Mouse (Mus musculus) forebrain, embryonic 15.5 days (tissue): ENCODE results near the gene Nol9. TPM values are rescaled to one million over a fixed set of nuclear protein-coding genes. Genes with fewer than 3 reads are reported as not detected.

Experiments
- ATAC-seq: fragments of 200-750 bp; cut with Nextera tagmentation; replicated peaks from 2 replicates; pipeline ENCODE4 v1.8.0; 2017; ENCODE audit warnings: mild to moderate bottlenecking, moderate TSS enrichment, moderate library complexity
- H3K27ac ChIP-seq: fragments of 300-500 bp; sonication (generic); replicated peaks from 2 replicates; pipeline ENCODE4 v1.5.1; 2015; ENCODE audit warnings: mild to moderate bottlenecking, inconsistent platforms
- H3K27me3 ChIP-seq: fragments of 300-500 bp; sonication (generic); 2 replicates; pipeline ENCODE4 v1.6.1; 2015; ENCODE audit warnings: inconsistent platforms
- H3K36me3 ChIP-seq: fragments of 300-500 bp; sonication (generic); 2 replicates; pipeline ENCODE4 v1.6.1; 2015; ENCODE audit warnings: mild to moderate bottlenecking, inconsistent platforms
- H3K4me1 ChIP-seq: fragments of 300-500 bp; sonication (generic); 2 replicates; pipeline ENCODE4 v1.6.1; 2015; ENCODE audit warnings: inconsistent platforms
- H3K4me2 ChIP-seq: fragments of 300-500 bp; sonication (generic); replicated peaks from 2 replicates; pipeline ENCODE4 v1.6.1; 2015; ENCODE audit warnings: mild to moderate bottlenecking, inconsistent platforms
- H3K4me3 ChIP-seq: fragments of 300-500 bp; sonication (generic); 2 replicates; pipeline ENCODE4 v1.5.1; 2015; ENCODE audit warnings: mild to moderate bottlenecking, inconsistent platforms
- H3K9ac ChIP-seq: fragments of 300-500 bp; sonication (generic); replicated peaks from 2 replicates; pipeline ENCODE4 v1.6.1; 2015; ENCODE audit warnings: mild to moderate bottlenecking, inconsistent platforms
- H3K9me3 ChIP-seq: fragments of 300-500 bp; sonication (generic); 2 replicates; pipeline ENCODE4 v1.6.1; 2016; ENCODE audit warnings: inconsistent platforms
- WGBS: fragments of 180-500 bp; shearing (Covaris S2); methylation state at CpG from one replicate; pipeline ENCODE4 v1.1.7; 2015; ENCODE audit warnings: mixed read lengths; 5-methylcytosine and 5-hydroxymethylcytosine counted together
- polyA plus RNA-seq: library from polyadenylated mRNA; unstranded; fragments of >200 nt; fragmentation: Nextera tagmentation; extraction: Ambion mirVana; gene quantifications from 2 replicates; pipeline ENCODE4 v1.2.1, GENCODE M21; 2015

Nol9 gene
- polyA plus RNA-seq, 1 experiment from 2014 or later, result 27.9 TPM

DNA sequence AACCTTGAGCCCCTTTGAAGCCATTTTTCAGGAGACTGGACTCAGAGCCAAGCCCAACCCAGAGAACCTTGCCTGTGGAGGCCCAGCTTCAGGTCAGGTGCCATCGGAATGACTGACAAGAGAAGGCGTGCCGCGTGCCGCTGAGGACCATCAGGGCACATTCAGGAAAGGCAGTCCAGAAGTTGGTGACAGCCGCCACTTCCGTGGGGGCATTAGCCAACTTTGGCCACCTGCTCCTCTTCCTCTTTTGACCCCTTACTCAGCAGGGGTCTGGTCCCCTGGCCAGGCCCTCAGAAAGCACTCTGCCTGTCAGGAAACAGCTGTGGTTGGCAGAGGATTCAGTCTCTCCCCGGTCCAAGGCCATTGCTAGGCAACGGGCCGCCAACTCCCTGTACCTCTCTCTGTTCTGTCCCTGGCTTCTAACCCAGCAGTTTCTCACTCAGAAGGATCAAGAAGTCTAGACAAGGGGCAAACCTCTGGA lies 33.0 kb downstream of the Nol9 start, which contains the start of gene Plekhg5:
Gene Plekhg5 (plus strand): TSS at position 378 of the 481 bp plus-strand sequence.
- Histone ChIP-seq H3K27ac (no peak within 1 kb of the TSS; the same call in 1 of the 2 replicates), H3K27me3 (no peaks in the 10 kb centered on the region), H3K4me1 (peaks cover 7% of the 10 kb centered on the region; the same call in 1 of the 2 replicates), H3K36me3 (no peaks in the 10 kb centered on the region), H3K9ac (no peak within 1 kb of the TSS), H3K4me2 (no peak within 1 kb of the TSS), H3K4me3 (no peak within 1 kb of the TSS), H3K9me3 (no peaks in the 10 kb centered on the region)
- no peak for ATAC-seq
- WGBS, result 65% methylated on average over 10 of the region's 10 CpGs

DNA sequence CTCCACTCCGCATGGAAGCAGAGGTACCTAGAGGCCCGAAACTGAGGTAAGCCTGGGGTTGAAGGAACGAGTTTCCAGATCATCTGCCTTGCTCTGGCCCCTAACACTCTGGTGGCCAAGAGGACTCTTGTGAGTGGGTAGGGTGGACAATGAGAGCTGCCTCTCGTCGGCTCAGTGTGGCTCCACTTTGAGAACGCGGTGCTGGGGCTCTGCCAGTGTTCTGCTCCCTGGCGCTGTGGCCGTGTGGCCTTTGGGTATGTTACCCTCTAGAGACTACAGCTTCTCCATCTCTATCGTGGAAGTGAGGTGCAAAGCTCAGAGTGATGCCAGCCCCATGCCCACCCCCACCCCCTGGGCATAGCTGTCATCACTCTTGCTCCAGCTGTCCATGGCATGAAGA lies 33.5 kb downstream of the Nol9 start:
- WGBS, result 65% methylated on average over 10 of the region's 10 CpGs
- ATAC-seq, result no peak
- H3K4me2 ChIP-seq, result no peak overlapping the region
- no peak overlapping the region; the same call in 1 of the 2 replicates for H3K27ac ChIP-seq
- no peaks in the 10 kb centered on the region for H3K9me3 ChIP-seq
- no peak overlapping the region for H3K4me3 ChIP-seq
- no peaks in the 10 kb centered on the region for H3K36me3 ChIP-seq
- H3K4me1 ChIP-seq, result peaks cover 7% of the 10 kb centered on the region; the same call in 1 of the 2 replicates
- H3K9ac ChIP-seq, result no peak overlapping the region
- H3K27me3 ChIP-seq, result no peaks in the 10 kb centered on the region

DNA sequence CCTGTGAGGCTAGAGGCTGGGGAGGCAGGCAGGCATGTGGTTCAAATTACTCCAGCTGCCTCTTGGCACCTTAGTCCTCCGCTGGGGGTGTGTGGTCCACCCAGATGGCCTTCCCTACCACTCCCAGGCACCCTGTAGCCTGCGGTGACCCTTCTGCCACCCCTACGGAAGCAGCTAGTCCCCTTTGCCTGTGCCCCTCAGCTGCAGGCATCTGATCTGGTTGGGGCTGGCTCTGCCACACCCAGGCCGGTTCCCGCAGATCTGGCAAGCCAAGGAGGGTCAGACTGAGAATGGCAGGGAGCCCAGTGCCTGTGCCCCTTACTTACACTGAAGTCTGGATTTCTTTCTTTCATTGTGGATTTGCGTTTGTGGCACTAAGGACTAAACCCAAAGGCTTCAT lies 34.6 kb downstream of the Nol9 start:
- WGBS, result 80% methylated on average over 6 of the region's 6 CpGs
- H3K9me3 ChIP-seq, result no peaks in the 10 kb centered on the region
- H3K27me3 ChIP-seq, result no peaks in the 10 kb centered on the region
- H3K27ac ChIP-seq, result no peak overlapping the region
- no peak overlapping the region for H3K9ac ChIP-seq
- ATAC-seq, result no peak
- H3K4me2 ChIP-seq, result no peak overlapping the region
- H3K4me3 ChIP-seq, result no peak overlapping the region
- H3K4me1 ChIP-seq, result peaks cover 7% of the 10 kb centered on the region; the same call in 1 of the 2 replicates
- H3K36me3 ChIP-seq, result no peaks in the 10 kb centered on the region

DNA sequence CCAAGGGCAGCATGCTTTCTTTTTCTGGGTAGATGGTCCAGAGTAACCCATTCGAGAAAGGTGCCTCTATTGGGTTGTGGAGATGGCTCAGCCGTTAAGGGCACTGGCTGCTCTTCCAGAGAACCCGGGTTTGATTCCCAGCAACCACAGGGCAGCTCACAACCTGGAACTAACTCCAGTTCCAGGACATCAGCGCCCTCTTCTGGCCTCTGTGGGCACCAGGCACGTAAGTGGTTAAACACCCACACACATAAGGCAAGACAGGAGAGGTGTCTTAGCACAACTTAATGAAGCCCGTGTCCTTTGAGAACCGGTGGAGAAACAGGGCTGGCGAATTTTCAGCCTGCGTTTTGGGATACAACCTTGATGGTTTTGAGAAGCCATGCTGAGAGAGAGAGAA lies 35.4 kb downstream of the Nol9 start:
- Histone ChIP-seq H3K4me3 (no peak overlapping the region), H3K4me2 (no peak overlapping the region), H3K9me3 (no peaks in the 10 kb centered on the region), H3K27ac (no peak overlapping the region), H3K27me3 (no peaks in the 10 kb centered on the region), H3K4me1 (peaks cover 7% of the 10 kb centered on the region; the same call in 1 of the 2 replicates), H3K36me3 (no peaks in the 10 kb centered on the region), H3K9ac (no peak overlapping the region)
- 79% methylated on average over 9 of the region's 9 CpGs for WGBS
- ATAC-seq, result no peak

DNA sequence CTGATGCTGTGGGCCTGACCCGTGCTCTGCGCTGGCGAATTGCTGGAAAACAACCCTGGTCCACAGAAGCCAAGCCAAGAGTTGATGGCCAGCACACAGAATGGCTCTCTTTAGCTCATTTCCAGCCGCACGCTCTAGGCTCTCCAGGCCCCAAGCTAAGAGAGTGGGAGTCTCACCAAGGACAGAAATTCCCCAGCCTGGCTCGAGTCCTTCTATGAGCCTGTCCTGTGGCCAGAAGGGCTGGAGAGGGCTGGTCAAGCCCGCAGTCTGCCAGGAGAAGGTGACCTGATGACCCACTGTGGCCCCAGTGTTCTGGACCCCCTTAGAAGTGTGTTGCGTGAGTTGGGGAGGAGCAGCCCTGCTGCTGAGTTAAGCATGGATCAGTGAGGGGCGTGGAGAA lies 38.1 kb downstream of the Nol9 start:
- ATAC-seq, result no peak
- no peaks in the 10 kb centered on the region for H3K36me3 ChIP-seq
- no peak overlapping the region for H3K4me3 ChIP-seq
- WGBS, result 88% methylated on average over 9 of the region's 9 CpGs
- no peak overlapping the region for H3K4me2 ChIP-seq
- H3K4me1 ChIP-seq, result peaks cover 7% of the 10 kb centered on the region; the same call in 1 of the 2 replicates
- H3K27me3 ChIP-seq, result no peaks in the 10 kb centered on the region
- H3K27ac ChIP-seq, result no peak overlapping the region
- no peak overlapping the region for H3K9ac ChIP-seq
- H3K9me3 ChIP-seq, result no peaks in the 10 kb centered on the region

DNA sequence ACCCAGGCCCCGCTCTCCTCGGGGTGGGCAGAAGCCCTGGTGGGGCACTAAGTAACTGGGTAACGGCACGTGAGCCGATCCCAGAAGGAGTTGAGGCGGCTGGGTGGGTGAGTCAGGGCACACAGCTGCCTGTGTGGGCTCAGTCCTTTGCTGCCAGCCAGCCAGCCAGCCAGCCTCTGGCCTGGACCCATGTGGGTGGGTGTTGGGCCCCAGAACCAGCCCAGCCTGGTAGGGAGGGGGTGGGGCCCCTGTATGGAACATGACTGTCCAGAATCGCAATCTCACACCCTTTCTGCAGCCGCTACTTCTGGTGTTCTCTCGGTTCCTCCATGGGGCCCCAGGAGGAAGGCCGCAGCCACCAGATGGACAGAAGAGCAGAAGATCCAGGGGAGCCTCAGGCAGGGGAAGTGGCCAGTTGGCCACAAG lies 39.0 kb downstream of the Nol9 start:
- H3K27me3 ChIP-seq, result no peaks in the 10 kb centered on the region
- H3K27ac ChIP-seq, result no peak overlapping the region
- H3K4me1 ChIP-seq, result no peaks in the 10 kb centered on the region
- WGBS, result 95% methylated on average over 10 of the region's 10 CpGs
- no peak for ATAC-seq
- H3K36me3 ChIP-seq, result no peaks in the 10 kb centered on the region
- H3K9me3 ChIP-seq, result no peaks in the 10 kb centered on the region
- H3K4me2 ChIP-seq, result no peak overlapping the region
- no peak overlapping the region for H3K9ac ChIP-seq
- H3K4me3 ChIP-seq, result no peak overlapping the region

DNA sequence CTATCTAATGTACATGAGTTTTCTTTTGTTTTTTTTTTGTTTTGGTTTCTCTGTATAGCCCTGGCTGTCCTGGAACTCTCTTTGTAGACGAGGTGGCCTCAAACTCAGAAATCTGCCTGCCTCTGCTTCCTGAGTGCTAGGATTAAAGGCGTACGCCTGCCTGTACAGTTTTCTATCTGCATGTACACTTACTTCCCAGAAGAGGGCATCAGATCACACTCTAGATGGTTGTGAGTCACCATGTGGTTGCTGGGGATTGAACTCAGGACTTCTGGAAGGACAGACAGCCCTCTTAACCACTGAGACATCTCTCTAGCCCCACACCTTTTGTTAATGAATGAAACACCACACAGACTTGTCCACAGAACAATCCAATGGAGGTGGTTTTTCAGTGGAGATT lies 40.1 kb downstream of the Nol9 start:
- 86% methylated on average over 3 of the region's 3 CpGs for WGBS
- no peaks in the 10 kb centered on the region for H3K36me3 ChIP-seq
- no peak overlapping the region for H3K4me3 ChIP-seq
- H3K9ac ChIP-seq, result no peak overlapping the region
- no peak overlapping the region for H3K4me2 ChIP-seq
- no peaks in the 10 kb centered on the region for H3K4me1 ChIP-seq
- no peaks in the 10 kb centered on the region for H3K27me3 ChIP-seq
- ATAC-seq, result no peak
- no peak overlapping the region for H3K27ac ChIP-seq
- H3K9me3 ChIP-seq, result no peaks in the 10 kb centered on the region

DNA sequence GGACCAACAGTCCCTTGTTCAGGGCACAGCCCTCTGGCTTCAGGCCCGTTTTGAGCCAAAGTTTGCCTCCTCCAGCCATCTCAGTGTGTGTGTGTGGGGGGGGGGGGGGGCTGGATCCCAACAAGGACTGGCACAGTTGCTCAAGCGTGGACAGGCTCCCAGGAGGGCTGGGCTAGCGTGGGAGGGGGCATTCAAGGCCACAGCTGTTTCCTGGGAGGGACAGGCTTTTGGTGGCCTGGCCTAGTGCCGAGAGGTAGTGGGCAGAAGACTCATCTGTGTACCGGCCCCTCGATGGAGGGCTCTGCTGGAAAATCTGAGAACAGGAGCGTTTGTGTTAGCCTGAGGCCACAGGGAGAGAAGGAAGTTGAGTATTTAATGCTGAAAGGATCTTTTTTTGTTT lies 40.8 kb downstream of the Nol9 start:
- Histone ChIP-seq H3K27me3 (0 out of 2 replicates have a peak, but pooled peaks cover 3% of the 10 kb centered on the region), H3K36me3 (no peaks in the 10 kb centered on the region), H3K4me2 (no peak overlapping the region), H3K4me3 (no peak overlapping the region), H3K27ac (no peak overlapping the region), H3K9me3 (no peaks in the 10 kb centered on the region), H3K4me1 (no peaks in the 10 kb centered on the region), H3K9ac (no peak overlapping the region)
- WGBS, result 78% methylated on average over 7 of the region's 7 CpGs
- ATAC-seq, result no peak

DNA sequence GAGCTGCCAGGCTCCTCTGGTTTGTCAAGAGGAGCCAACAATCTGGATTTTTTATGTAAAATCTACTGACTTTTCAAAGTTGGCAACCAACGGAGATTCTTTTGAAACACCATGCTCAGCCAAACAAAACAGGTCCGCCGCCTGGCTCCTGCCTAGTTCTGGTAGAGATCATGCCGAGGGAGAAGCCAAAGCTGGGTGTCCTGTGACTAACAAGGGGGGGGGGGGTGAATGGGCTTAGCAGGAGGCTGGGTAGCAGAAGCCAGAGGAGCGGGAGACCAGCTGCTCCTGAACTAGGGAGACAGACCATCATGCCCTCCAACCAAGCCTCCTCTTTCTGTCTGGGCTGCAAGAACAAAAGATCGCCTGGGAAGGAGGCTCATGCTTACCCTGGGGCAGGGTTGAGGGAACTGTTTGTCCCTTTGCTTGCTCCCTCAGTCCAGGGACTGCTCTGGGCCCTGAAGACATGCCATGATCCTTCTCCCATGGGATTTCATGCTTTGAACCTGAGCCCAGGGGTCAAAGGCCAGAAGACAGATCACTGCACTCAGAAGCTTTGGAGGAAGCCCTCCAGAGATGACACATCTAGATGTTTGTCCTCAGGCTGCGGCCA lies 44.6 kb downstream of the Nol9 start:
- no peak overlapping the region for H3K4me3 ChIP-seq
- ATAC-seq, result no peak
- 0 out of 2 replicates have a peak, but pooled peaks cover 3% of the 10 kb centered on the region for H3K27me3 ChIP-seq
- WGBS, result 60% methylated on average over 6 of the region's 7 CpGs
- H3K4me1 ChIP-seq, result peaks cover 23% of the 10 kb centered on the region
- no peaks in the 10 kb centered on the region for H3K36me3 ChIP-seq
- no peaks in the 10 kb centered on the region for H3K9me3 ChIP-seq
- H3K9ac ChIP-seq, result no peak overlapping the region
- no peak overlapping the region for H3K4me2 ChIP-seq
- H3K27ac ChIP-seq, result no peak overlapping the region

DNA sequence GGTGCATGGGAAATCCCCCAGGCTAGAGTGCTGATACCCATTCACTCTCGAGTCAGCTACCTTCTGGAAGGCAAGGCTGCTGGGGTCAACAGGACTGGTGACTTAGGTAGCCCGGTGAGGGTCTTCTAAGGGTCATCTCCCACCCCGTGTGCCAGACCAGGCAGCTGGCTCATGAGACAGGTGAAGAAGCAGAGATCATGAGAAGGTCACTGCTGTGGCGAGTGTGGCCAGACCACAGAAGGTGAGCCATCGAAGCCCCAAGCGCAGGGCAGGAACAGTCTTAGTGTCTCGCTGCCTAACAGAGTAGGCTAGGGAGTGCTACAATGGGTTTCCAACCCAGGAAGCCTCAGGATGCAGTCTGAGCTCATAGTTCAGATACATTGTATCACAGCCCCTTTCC lies 45.5 kb downstream of the Nol9 start:
- H3K9me3 ChIP-seq, result no peaks in the 10 kb centered on the region
- no peak overlapping the region for H3K9ac ChIP-seq
- ATAC-seq, result no peak
- no peak overlapping the region for H3K4me2 ChIP-seq
- H3K4me1 ChIP-seq, result peaks cover 25% of the 10 kb centered on the region
- no peak overlapping the region for H3K27ac ChIP-seq
- H3K36me3 ChIP-seq, result no peaks in the 10 kb centered on the region
- 89% methylated on average over 7 of the region's 7 CpGs for WGBS
- H3K4me3 ChIP-seq, result no peak overlapping the region
- H3K27me3 ChIP-seq, result 0 out of 2 replicates have a peak, but pooled peaks cover 3% of the 10 kb centered on the region

DNA sequence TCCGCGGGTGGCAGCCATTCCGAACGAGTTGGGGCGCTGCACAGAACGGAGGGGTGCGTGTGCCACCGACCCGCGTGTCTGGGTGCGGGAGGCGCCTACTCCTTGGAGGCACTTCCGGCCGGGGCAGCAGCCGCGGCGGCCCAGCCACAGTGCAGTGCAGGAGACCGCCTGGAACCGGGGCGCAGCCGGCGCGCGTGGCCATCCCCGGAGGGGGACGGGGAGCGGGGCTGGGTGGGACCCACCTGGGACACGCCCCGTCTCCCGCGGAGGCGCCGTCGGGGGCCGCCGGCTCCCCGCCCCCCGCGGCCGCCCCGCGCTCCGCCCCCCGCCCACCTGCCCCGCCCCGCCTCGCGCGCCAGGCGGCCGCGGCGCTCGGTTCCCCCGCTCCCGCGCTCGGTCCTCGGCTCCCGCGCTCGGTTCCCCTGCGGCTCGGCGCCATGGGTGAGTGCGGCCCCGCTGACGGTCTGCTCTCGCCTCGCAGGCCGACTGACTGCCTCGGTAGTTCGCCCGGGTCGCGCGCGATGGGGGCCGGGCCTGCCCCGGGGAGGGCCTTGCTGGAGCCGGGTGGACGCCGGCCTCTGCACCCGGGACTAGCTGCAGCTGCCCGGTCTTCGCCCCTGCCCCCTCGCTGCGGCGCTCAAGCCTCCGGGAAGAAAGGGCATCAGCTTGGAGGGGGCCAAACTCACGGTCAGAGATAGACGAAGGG lies 47.5 kb downstream of the Nol9 start:
- H3K9ac ChIP-seq, result peak overlapping the region; percentile 84
- ATAC-seq, result peak; percentile 79
- no peaks in the 10 kb centered on the region for H3K9me3 ChIP-seq
- H3K27me3 ChIP-seq, result 0 out of 2 replicates have a peak, but pooled peaks cover 3% of the 10 kb centered on the region
- H3K4me2 ChIP-seq, result peak overlapping the region; percentile 83
- peak overlapping the region; percentile 72 for H3K4me3 ChIP-seq
- WGBS, result under 1% methylated on average over 88 of the region's 92 CpGs
- no peaks in the 10 kb centered on the region for H3K36me3 ChIP-seq
- H3K4me1 ChIP-seq, result peaks cover 25% of the 10 kb centered on the region
- H3K27ac ChIP-seq, result 0 out of 2 replicates have a peak overlapping the region, but pooled peaks have one; percentile 35
